Mouse (Mus musculus) hindbrain, embryonic 12.5 days (tissue): Measurements from ENCODE around the gene Icosl. TPM values are rescaled to one million over a fixed set of nuclear protein-coding genes. Genes with fewer than 3 reads are reported as not detected.
A peak's percentile ranks its signal among the peaks of the same experiment; 100 is the strongest.

Experiments used
- ATAC-seq: fragments of 200-750 bp; cut with Nextera tagmentation; 2 replicates; pipeline ENCODE4 v1.8.0; 2017; ENCODE audit warnings: moderate TSS enrichment; ENCODE audit not compliant: low FRiP score
- H3K27ac ChIP-seq: fragments of 300-500 bp; sonication (generic); 2 replicates; pipeline ENCODE4 v1.5.1; 2016; ENCODE audit warnings: mild to moderate bottlenecking
- H3K27me3 ChIP-seq: fragments of 300-500 bp; sonication (generic); 2 replicates; pipeline ENCODE4 v1.6.1; 2016; ENCODE audit warnings: mild to moderate bottlenecking
- H3K36me3 ChIP-seq: fragments of 300-500 bp; sonication (generic); 2 replicates; pipeline ENCODE4 v1.6.1; 2016; ENCODE audit warnings: mild to moderate bottlenecking
- H3K4me1 ChIP-seq: fragments of 300-500 bp; sonication (generic); 2 replicates; pipeline ENCODE4 v1.6.1; 2016
- H3K4me2 ChIP-seq: fragments of 300-500 bp; sonication (generic); replicated peaks from 2 replicates; pipeline ENCODE4 v1.6.1; 2016; ENCODE audit warnings: mild to moderate bottlenecking
- H3K4me3 ChIP-seq: fragments of 300-500 bp; sonication (generic); 2 replicates; pipeline ENCODE4 v1.5.1; 2016; ENCODE audit warnings: mild to moderate bottlenecking
- H3K9ac ChIP-seq: fragments of 300-500 bp; sonication (generic); 2 replicates; pipeline ENCODE4 v1.6.1; 2016; ENCODE audit warnings: mild to moderate bottlenecking, moderate library complexity
- H3K9me3 ChIP-seq: fragments of 300-500 bp; sonication (generic); replicated peaks from 2 replicates; pipeline ENCODE4 v1.6.1; 2016; ENCODE audit warnings: mild to moderate bottlenecking
- WGBS: fragments of 180-500 bp; shearing (Covaris S2); methylation state at CpG from one replicate; pipeline ENCODE4 v1.1.7; 2016; 5-methylcytosine and 5-hydroxymethylcytosine counted together
- polyA plus RNA-seq: library from polyadenylated mRNA; unstranded; fragments of >200 nt; fragmentation: Nextera tagmentation; extraction: Ambion mirVana; gene quantifications from 2 replicates; pipeline ENCODE4 v1.2.1, GENCODE M21; 2016

Gene Icosl
- polyA plus RNA-seq, 1 experiment from 2014 or later = 1.2 TPM

DNA sequence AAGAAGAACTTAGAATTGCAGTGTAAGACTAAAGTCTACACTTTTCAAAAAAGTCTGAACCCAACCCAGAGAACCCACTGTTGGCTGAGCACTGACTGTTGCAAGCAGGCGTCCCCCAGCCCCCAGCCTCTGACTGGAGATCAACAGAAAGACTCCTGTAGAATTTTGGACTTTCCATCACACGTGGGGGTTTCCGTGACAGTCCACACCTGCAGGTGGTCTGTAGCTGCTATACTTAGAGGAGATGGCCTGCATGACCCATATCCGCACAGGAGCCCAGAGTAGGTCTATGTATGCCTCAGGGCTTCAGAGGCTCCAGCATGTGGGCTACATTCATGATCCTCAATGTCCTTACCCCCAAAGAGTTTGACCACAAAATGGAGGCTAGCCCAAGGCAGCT is 22.7 kb upstream of the Icosl start:
- Histone ChIP-seq H3K9me3 (no peaks in the 10 kb centered on the region), H3K4me3 (no peak overlapping the region), H3K27ac (no peak overlapping the region), H3K4me2 (no peak overlapping the region), H3K36me3 (no peaks in the 10 kb centered on the region), H3K9ac (no peak overlapping the region), H3K4me1 (no peaks in the 10 kb centered on the region), H3K27me3 (peaks cover 11% of the 10 kb centered on the region; the same call in 1 of the 2 replicates)
- ATAC-seq = no peak
- 85% methylated on average over 4 of the region's 4 CpGs for WGBS

DNA sequence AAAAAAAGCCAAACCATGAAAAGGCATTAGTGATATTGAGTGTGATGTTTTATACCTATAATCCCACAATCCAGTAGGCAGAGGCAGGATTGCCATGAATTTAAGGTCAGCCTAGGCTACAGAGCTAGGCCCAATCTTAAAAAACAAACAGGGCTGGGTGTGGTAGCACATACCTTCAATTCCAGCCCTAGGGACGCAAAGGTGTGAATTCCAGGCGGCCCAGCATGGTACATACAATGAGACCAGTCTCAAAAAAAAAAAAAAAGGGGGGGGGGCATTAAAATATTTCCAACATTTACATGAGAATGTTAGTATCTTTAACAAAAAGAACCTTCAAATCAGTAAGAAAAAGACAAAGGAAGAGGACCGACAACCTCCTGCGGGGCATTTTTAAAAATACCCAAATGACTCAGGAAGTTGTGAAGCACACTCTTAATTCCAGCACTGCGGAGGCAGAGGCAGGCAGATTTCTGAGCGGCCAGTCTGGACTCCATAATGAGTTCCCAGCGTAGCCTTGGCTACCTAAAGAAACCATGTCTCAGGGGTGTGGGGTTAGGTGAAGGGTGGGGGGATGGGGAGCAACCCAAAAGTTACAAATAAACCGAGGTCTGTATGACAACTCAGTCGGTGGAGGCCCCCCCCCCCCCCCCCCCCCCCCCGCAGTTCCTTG is 20.9 kb upstream of the Icosl start:
- Histone ChIP-seq H3K4me3 (no peak overlapping the region), H3K27me3 (peaks cover 6% of the 10 kb centered on the region; the same call in 1 of the 2 replicates), H3K9me3 (no peaks in the 10 kb centered on the region), H3K36me3 (no peaks in the 10 kb centered on the region), H3K27ac (no peak overlapping the region), H3K4me1 (no peaks in the 10 kb centered on the region), H3K4me2 (no peak overlapping the region), H3K9ac (no peak overlapping the region)
- WGBS = 84% methylated on average over 9 of the region's 10 CpGs
- ATAC-seq = no peak

- H3K4me3 ChIP-seq = no peak overlapping the region
- peaks cover 1% of the 10 kb centered on the region; the same call in 1 of the 2 replicates for H3K27me3 ChIP-seq
- ATAC-seq = no peak
- H3K27ac ChIP-seq = no peak overlapping the region
- WGBS = 54% methylated on average over 11 of the region's 11 CpGs
- no peak overlapping the region for H3K4me2 ChIP-seq
- H3K9me3 ChIP-seq = no peaks in the 10 kb centered on the region
- no peaks in the 10 kb centered on the region for H3K4me1 ChIP-seq
- H3K9ac ChIP-seq = no peak overlapping the region
- no peaks in the 10 kb centered on the region for H3K36me3 ChIP-seq
Observed at GRCm38 (mm10) chr10:78049519-78050035, 19.5 kb upstream of the Icosl start.

DNA sequence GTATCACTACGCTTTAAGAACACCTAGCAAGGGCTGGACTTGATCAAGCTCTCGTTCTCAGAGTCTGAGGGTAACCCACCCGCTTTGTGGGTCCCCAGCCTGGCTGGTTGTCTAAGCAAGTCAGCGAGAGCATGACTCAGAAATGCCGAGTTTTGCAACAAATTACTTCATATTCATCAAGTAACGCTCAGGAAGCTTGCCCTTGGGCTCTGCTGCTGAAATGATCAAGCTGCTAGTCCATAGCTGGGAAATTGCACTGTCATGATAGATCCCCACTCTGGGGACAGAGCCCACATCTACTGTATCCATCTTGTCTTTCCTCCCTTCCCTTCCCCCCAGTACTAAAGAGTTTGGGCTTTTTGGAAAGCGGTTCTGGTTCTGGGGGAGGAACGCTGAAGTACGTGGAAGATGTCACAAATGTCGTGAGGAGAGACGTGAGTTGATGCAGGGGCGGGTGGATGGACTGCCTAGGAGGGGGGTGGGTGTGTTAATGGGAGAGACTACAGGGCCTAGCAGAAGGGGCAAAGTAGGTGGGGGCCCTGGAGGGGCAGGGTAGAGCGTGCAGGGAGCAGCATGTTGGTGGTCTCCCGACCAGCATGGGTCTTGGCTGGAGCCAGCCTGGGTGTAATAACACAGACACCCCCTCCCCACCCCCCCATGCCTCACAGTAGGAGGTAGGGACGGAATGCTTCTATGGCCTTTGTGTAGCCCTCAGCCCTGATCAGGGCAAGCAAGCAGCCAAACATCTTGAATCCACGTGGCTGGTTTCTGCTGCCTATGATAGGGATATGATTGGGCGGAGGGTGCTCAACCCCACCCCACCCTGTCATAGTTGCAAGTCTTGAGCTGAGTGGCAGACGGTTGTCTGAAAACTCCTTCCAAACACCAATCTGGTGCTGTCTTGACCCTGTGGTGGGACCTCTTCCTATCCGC is 14.2 kb upstream of the Icosl start:
- no peak overlapping the region for H3K27ac ChIP-seq
- no peak for ATAC-seq
- WGBS = 74% methylated on average over 19 of the region's 19 CpGs
- H3K4me2 ChIP-seq = no peak overlapping the region
- H3K9me3 ChIP-seq = no peaks in the 10 kb centered on the region
- H3K9ac ChIP-seq = no peak overlapping the region
- no peaks in the 10 kb centered on the region for H3K27me3 ChIP-seq
- no peak overlapping the region for H3K4me3 ChIP-seq
- H3K36me3 ChIP-seq = no peaks in the 10 kb centered on the region
- H3K4me1 ChIP-seq = no peaks in the 10 kb centered on the region

DNA sequence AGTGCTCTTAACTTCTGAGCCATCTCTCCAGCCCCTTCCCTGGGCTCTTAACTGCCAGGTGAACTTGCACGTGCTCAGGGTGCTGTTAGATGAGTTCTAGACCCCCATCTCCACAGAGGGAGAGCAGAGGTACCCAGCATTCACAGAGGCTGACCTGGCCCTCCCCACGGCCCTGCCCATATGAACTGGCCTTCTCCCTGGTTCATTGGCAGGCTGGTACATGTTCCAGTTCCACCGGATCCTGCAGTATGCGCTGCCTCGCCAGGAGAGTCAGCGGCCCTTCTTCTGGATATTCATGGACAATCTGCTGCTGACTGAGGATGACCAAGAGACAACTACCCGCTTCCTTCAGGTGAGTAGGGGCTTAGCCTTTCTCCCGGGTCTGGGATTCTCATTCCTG is 12.0 kb upstream of the Icosl start:
- Histone ChIP-seq H3K4me2 (no peak overlapping the region), H3K4me1 (no peaks in the 10 kb centered on the region), H3K27ac (no peak overlapping the region), H3K4me3 (no peak overlapping the region), H3K27me3 (no peaks in the 10 kb centered on the region), H3K36me3 (no peaks in the 10 kb centered on the region), H3K9me3 (no peaks in the 10 kb centered on the region), H3K9ac (no peak overlapping the region)
- WGBS = 87% methylated on average over 8 of the region's 8 CpGs
- ATAC-seq = no peak

GRCm38 (mm10) chr10:78063122-78063521 is 6.0 kb upstream of the Icosl start:
- H3K4me3 ChIP-seq = no peak overlapping the region
- no peak overlapping the region for H3K27ac ChIP-seq
- H3K9me3 ChIP-seq = no peaks in the 10 kb centered on the region
- no peak for ATAC-seq
- WGBS = 89% methylated on average over 9 of the region's 9 CpGs
- 0 out of 2 replicates have a peak, but pooled peaks cover 3% of the 10 kb centered on the region for H3K4me1 ChIP-seq
- H3K9ac ChIP-seq = no peak overlapping the region
- peaks cover 8% of the 10 kb centered on the region for H3K27me3 ChIP-seq
- H3K36me3 ChIP-seq = no peaks in the 10 kb centered on the region
- no peak overlapping the region for H3K4me2 ChIP-seq

DNA sequence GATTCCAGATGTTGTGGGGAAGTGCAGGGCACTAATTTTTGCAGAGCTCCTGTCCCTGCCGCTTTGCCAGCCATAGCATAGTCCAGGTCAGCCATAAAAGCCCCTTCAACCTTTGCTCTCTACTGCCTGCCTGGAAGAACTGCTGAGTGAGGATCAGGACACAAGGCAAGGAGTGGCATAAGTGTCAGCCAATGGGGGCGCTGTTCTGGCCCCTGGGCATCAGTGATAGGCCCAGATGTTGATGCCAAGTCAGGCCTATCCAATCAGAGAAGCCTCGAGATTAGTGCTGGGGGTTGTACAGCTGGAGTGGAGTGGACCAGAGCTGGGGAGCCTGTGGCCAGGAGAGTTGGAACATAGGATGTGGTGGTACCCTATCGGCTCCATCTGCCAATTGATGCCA is 1.9 kb upstream of the Icosl start:
- Histone ChIP-seq H3K4me1 (peaks cover 8% of the 10 kb centered on the region), H3K27me3 (peaks cover 36% of the 10 kb centered on the region), H3K9ac (no peak overlapping the region), H3K27ac (no peak overlapping the region), H3K4me2 (no peak overlapping the region), H3K36me3 (no peaks in the 10 kb centered on the region), H3K4me3 (no peak overlapping the region), H3K9me3 (no peaks in the 10 kb centered on the region)
- 36% methylated on average over 4 of the region's 4 CpGs for WGBS
- ATAC-seq = no peak

DNA sequence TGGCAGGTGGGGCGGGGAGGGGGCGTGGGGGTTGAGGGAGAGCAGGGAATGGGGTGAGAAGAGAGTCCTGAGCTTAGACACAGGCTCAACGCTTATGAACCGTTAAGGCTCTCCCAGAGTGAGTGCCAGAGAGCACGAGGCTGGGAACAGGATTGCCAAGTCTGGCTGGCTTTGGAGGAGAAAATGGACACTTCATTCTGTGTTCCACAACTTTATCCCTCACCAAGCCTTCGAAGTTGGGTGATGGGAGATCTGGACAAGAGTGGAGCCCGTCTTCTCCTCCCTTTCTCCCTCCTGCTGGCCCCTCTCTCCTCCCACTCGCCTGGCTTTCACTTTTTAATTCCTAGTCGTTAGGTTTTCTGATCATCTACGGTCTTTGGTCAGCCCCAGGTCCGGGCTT is 561 bp upstream of the Icosl start:
- Histone ChIP-seq H3K4me2 (peak overlapping the region; percentile 97), H3K27ac (no peak overlapping the region), H3K9ac (peak overlapping the region; percentile 62; the same call in 1 of the 2 replicates), H3K27me3 (peaks cover 36% of the 10 kb centered on the region), H3K4me3 (peak overlapping the region; percentile 59), H3K36me3 (no peaks in the 10 kb centered on the region), H3K9me3 (no peaks in the 10 kb centered on the region), H3K4me1 (peaks cover 8% of the 10 kb centered on the region)
- WGBS = 31% methylated on average over 11 of the region's 11 CpGs
- no peak for ATAC-seq

GRCm38 (mm10) chr10:78074151-78074550 is 5.0 kb downstream of the Icosl start:
- Histone ChIP-seq H3K27me3 (peaks cover 21% of the 10 kb centered on the region), H3K27ac (no peak overlapping the region), H3K4me3 (no peak overlapping the region), H3K36me3 (no peaks in the 10 kb centered on the region), H3K4me2 (no peak overlapping the region), H3K9ac (no peak overlapping the region), H3K9me3 (no peaks in the 10 kb centered on the region), H3K4me1 (peaks cover 6% of the 10 kb centered on the region)
- ATAC-seq = no peak
- WGBS = 76% methylated on average over 4 of the region's 4 CpGs

DNA sequence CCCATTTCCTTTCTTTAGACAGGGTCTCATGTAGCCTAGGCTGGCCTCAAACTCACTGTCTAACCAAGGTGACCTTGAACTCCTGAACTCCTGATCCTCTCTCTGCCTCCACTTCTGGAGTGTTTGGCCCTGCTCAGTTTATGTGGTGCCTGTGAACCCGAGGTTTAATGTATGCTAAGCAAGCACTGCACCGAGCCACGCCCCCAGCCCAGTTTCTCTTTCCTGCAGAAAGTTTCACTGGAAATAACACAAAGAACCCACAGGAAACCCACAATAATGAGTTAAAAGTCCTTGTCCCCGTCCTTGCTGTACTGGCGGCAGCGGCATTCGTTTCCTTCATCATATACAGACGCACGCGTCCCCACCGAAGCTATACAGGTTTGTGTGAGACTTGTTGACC is 5.9 kb downstream of the Icosl start:
- peaks cover 15% of the 10 kb centered on the region for H3K27me3 ChIP-seq
- no peaks in the 10 kb centered on the region for H3K36me3 ChIP-seq
- H3K4me2 ChIP-seq = no peak overlapping the region
- no peak overlapping the region for H3K27ac ChIP-seq
- no peaks in the 10 kb centered on the region for H3K9me3 ChIP-seq
- ATAC-seq = no peak
- 85% methylated on average over 11 of the region's 11 CpGs for whole genome bisulfite sequencing
- H3K4me1 ChIP-seq = 0 out of 2 replicates have a peak, but pooled peaks cover under 1% of the 10 kb centered on the region
- no peak overlapping the region for H3K4me3 ChIP-seq
- H3K9ac ChIP-seq = no peak overlapping the region

GRCm38 (mm10) chr10:78077862-78078261 is 8.8 kb downstream of the Icosl start:
- WGBS = 86% methylated on average over 9 of the region's 9 CpGs
- ATAC-seq = no peak

DNA sequence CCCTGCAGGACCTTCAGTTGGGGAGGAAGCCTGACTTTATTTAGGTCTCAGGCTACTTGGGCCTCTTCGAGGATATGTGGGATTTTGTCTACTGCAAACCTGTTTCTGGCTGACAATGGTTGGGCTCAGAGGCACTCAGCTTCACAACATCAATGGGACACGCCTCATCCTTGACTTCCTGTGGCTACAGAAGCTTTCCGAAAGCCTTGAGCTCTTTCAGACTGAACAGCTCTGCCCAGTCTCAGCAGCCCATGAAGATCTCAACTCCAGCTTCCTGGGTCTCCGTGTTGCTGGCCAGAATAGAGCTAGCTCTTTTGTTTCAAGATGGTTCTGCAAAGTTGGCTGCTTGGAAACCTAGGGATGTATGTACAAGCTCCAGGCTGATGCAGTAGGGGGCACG is 9.2 kb downstream of the Icosl start:
- Histone ChIP-seq H3K9ac (no peak overlapping the region), H3K4me2 (no peak overlapping the region), H3K36me3 (no peaks in the 10 kb centered on the region), H3K9me3 (no peaks in the 10 kb centered on the region), H3K4me1 (no peaks in the 10 kb centered on the region), H3K4me3 (no peak overlapping the region), H3K27me3 (no peaks in the 10 kb centered on the region), H3K27ac (no peak overlapping the region)
- no peak for ATAC-seq
- WGBS = 86% methylated on average over 5 of the region's 5 CpGs

More at GRCm38 (mm10) chr10:78077862-78078261, 8.8 kb downstream of the Icosl start:
- Histone ChIP-seq H3K36me3 (no peaks in the 10 kb centered on the region), H3K9me3 (no peaks in the 10 kb centered on the region), H3K27ac (no peak overlapping the region), H3K27me3 (no peaks in the 10 kb centered on the region), H3K4me2 (no peak overlapping the region), H3K4me1 (no peaks in the 10 kb centered on the region), H3K4me3 (no peak overlapping the region), H3K9ac (no peak overlapping the region)
